Mouse (Mus musculus): ENCODE measurements at regions not wholly inside any gene's neighbourhood (a gene's known extent, or its start where the extent isn't known, plus 50 kb on each side); places are given as distances from the start of the nearest gene placed in this dataset.
A peak's percentile ranks its signal among the peaks of the same experiment; 100 is the strongest.

GRCm38 (mm10) chr12:26680568-26680947 is 211.6 kb downstream of the Cmpk2 start:
- H3K27ac ChIP-seq (replicated peaks; ENCODE audit: low read depth, low read length) = no peak overlapping the region
- ATAC-seq (ENCODE audit: insufficient number of reproducible peaks, low FRiP score, low TSS enrichment, low read depth) = no peak
- no peak overlapping the region for H3K9ac ChIP-seq (ENCODE audit: low read length)
- no peak overlapping the region for H3K4me2 ChIP-seq (ENCODE audit: low read depth, severe bottlenecking)
- no peaks in the 10 kb centered on the region for H3K4me1 ChIP-seq (ENCODE audit: control insufficient read depth, insufficient read depth, low read length)
- no peaks in the 10 kb centered on the region for H3K9me3 ChIP-seq (ENCODE audit: control insufficient read depth, low read length)
- no peak overlapping the region for H3K4me3 ChIP-seq (ENCODE audit: low read depth, low read length)
- no peaks in the 10 kb centered on the region for H3K36me3 ChIP-seq (ENCODE audit: control insufficient read depth, insufficient read depth, low read length)
- H3K27me3 ChIP-seq (ENCODE audit: control insufficient read depth, insufficient read depth, low read length) = no peaks in the 10 kb centered on the region
- 86% methylated on average over 3 of the region's 3 CpGs for WGBS
- no peak for DNase-seq (ENCODE audit: low spot score)

GRCm38 (mm10) chr12:26679887-26680567 is 211.0 kb downstream of the Cmpk2 start:
- 70% methylated on average over 9 of the region's 9 CpGs for WGBS
- Histone ChIP-seq H3K36me3 (ENCODE audit: control insufficient read depth, insufficient read depth, low read length) (no peaks in the 10 kb centered on the region), H3K4me1 (ENCODE audit: control insufficient read depth, insufficient read depth, low read length) (no peaks in the 10 kb centered on the region), H3K27ac (replicated peaks; ENCODE audit: low read depth, low read length) (no peak overlapping the region), H3K9me3 (ENCODE audit: control insufficient read depth, low read length) (no peaks in the 10 kb centered on the region), H3K4me3 (ENCODE audit: low read depth, low read length) (no peak overlapping the region), H3K4me2 (ENCODE audit: low read depth, severe bottlenecking) (no peak overlapping the region), H3K9ac (ENCODE audit: low read length) (no peak overlapping the region), H3K27me3 (ENCODE audit: control insufficient read depth, insufficient read depth, low read length) (no peaks in the 10 kb centered on the region)
- ATAC-seq (ENCODE audit: insufficient number of reproducible peaks, low FRiP score, low TSS enrichment, low read depth) (no peak), DNase-seq (ENCODE audit: low spot score) (no peak)

- Histone ChIP-seq H3K9me3 (ENCODE audit: control insufficient read depth, low read length) (no peaks in the 10 kb centered on the region), H3K9ac (ENCODE audit: low read length) (no peak overlapping the region), H3K4me1 (ENCODE audit: control insufficient read depth, insufficient read depth, low read length) (no peaks in the 10 kb centered on the region), H3K4me2 (ENCODE audit: low read depth, severe bottlenecking) (no peak overlapping the region), H3K4me3 (ENCODE audit: low read depth, low read length) (no peak overlapping the region), H3K27ac (replicated peaks; ENCODE audit: low read depth, low read length) (no peak overlapping the region), H3K36me3 (ENCODE audit: control insufficient read depth, insufficient read depth, low read length) (no peaks in the 10 kb centered on the region), H3K27me3 (ENCODE audit: control insufficient read depth, insufficient read depth, low read length) (no peaks in the 10 kb centered on the region)
- WGBS = 87% methylated on average over 4 of the region's 4 CpGs
- no peak for ATAC-seq (ENCODE audit: insufficient number of reproducible peaks, low FRiP score, low TSS enrichment, low read depth)
- DNase-seq (ENCODE audit: low spot score) = no peak
Measured at GRCm38 (mm10) chr12:26665466-26665865, 196.5 kb downstream of the Cmpk2 start.

- H3K4me2 ChIP-seq (ENCODE audit: low read depth, severe bottlenecking) = no peak overlapping the region
- DNase-seq (ENCODE audit: low spot score) = peak; percentile 31
- no peaks in the 10 kb centered on the region for H3K36me3 ChIP-seq (ENCODE audit: control insufficient read depth, insufficient read depth, low read length)
- no peaks in the 10 kb centered on the region for H3K4me1 ChIP-seq (ENCODE audit: control insufficient read depth, insufficient read depth, low read length)
- H3K9ac ChIP-seq (ENCODE audit: low read length) = no peak overlapping the region
- no peaks in the 10 kb centered on the region for H3K9me3 ChIP-seq (ENCODE audit: control insufficient read depth, low read length)
- no peak overlapping the region for H3K4me3 ChIP-seq (ENCODE audit: low read depth, low read length)
- no peaks in the 10 kb centered on the region for H3K27me3 ChIP-seq (ENCODE audit: control insufficient read depth, insufficient read depth, low read length)
- no peak overlapping the region for H3K27ac ChIP-seq (replicated peaks; ENCODE audit: low read depth, low read length)
- 64% methylated on average over 2 of the region's 2 CpGs for WGBS
- no peak for ATAC-seq (ENCODE audit: insufficient number of reproducible peaks, low FRiP score, low TSS enrichment, low read depth)
Measured at GRCm38 (mm10) chr12:26654251-26654650, 185.2 kb downstream of the Cmpk2 start.

GRCm38 (mm10) chr12:26653781-26654180 is 184.8 kb downstream of the Cmpk2 start:
- WGBS = 21% methylated on average over 6 of the region's 6 CpGs
- no peaks in the 10 kb centered on the region for H3K4me1 ChIP-seq (ENCODE audit: control insufficient read depth, insufficient read depth, low read length)
- no peak overlapping the region for H3K9ac ChIP-seq (ENCODE audit: low read length)
- no peaks in the 10 kb centered on the region for H3K36me3 ChIP-seq (ENCODE audit: control insufficient read depth, insufficient read depth, low read length)
- H3K27me3 ChIP-seq (ENCODE audit: control insufficient read depth, insufficient read depth, low read length) = no peaks in the 10 kb centered on the region
- H3K4me3 ChIP-seq (ENCODE audit: low read depth, low read length) = no peak overlapping the region
- ATAC-seq (ENCODE audit: insufficient number of reproducible peaks, low FRiP score, low TSS enrichment, low read depth) (no peak), DNase-seq (ENCODE audit: low spot score) (peak; percentile 45)
- no peak overlapping the region for H3K4me2 ChIP-seq (ENCODE audit: low read depth, severe bottlenecking)
- H3K27ac ChIP-seq (replicated peaks; ENCODE audit: low read depth, low read length) = no peak overlapping the region
- H3K9me3 ChIP-seq (ENCODE audit: control insufficient read depth, low read length) = no peaks in the 10 kb centered on the region

GRCm38 (mm10) chr12:26646141-26646540 is 177.1 kb downstream of the Cmpk2 start:
- no peak overlapping the region for H3K9ac ChIP-seq (ENCODE audit: low read length)
- no peaks in the 10 kb centered on the region for H3K27me3 ChIP-seq (ENCODE audit: control insufficient read depth, insufficient read depth, low read length)
- H3K4me3 ChIP-seq (ENCODE audit: low read depth, low read length) = no peak overlapping the region
- DNase-seq (ENCODE audit: low spot score) (no peak), ATAC-seq (ENCODE audit: insufficient number of reproducible peaks, low FRiP score, low TSS enrichment, low read depth) (no peak)
- no peaks in the 10 kb centered on the region for H3K9me3 ChIP-seq (ENCODE audit: control insufficient read depth, low read length)
- H3K27ac ChIP-seq (replicated peaks; ENCODE audit: low read depth, low read length) = no peak overlapping the region
- no peaks in the 10 kb centered on the region for H3K36me3 ChIP-seq (ENCODE audit: control insufficient read depth, insufficient read depth, low read length)
- no peaks in the 10 kb centered on the region for H3K4me1 ChIP-seq (ENCODE audit: control insufficient read depth, insufficient read depth, low read length)
- H3K4me2 ChIP-seq (ENCODE audit: low read depth, severe bottlenecking) = no peak overlapping the region

GRCm38 (mm10) chr12:26635665-26636241 is 166.7 kb downstream of the Cmpk2 start:
- ATAC-seq (ENCODE audit: insufficient number of reproducible peaks, low FRiP score, low TSS enrichment, low read depth) = no peak
- Histone ChIP-seq H3K4me3 (ENCODE audit: low read depth, low read length) (no peak overlapping the region), H3K9ac (ENCODE audit: low read length) (no peak overlapping the region), H3K27ac (replicated peaks; ENCODE audit: low read depth, low read length) (no peak overlapping the region), H3K9me3 (ENCODE audit: control insufficient read depth, low read length) (no peaks in the 10 kb centered on the region), H3K36me3 (ENCODE audit: control insufficient read depth, insufficient read depth, low read length) (no peaks in the 10 kb centered on the region), H3K4me2 (ENCODE audit: low read depth, severe bottlenecking) (no peak overlapping the region), H3K4me1 (ENCODE audit: control insufficient read depth, insufficient read depth, low read length) (peaks cover 5% of the 10 kb centered on the region; the same call in 1 of the 2 replicates), H3K27me3 (ENCODE audit: control insufficient read depth, insufficient read depth, low read length) (no peaks in the 10 kb centered on the region)
- WGBS = 45% methylated on average over 4 of the region's 4 CpGs
- peak; percentile 36 for DNase-seq (ENCODE audit: low spot score)

GRCm38 (mm10) chr12:26635253-26635652 is 166.2 kb downstream of the Cmpk2 start:
- Histone ChIP-seq H3K27ac (replicated peaks; ENCODE audit: low read depth, low read length) (no peak overlapping the region), H3K36me3 (ENCODE audit: control insufficient read depth, insufficient read depth, low read length) (no peaks in the 10 kb centered on the region), H3K27me3 (ENCODE audit: control insufficient read depth, insufficient read depth, low read length) (no peaks in the 10 kb centered on the region), H3K4me1 (ENCODE audit: control insufficient read depth, insufficient read depth, low read length) (peaks cover 5% of the 10 kb centered on the region; the same call in 1 of the 2 replicates), H3K4me3 (ENCODE audit: low read depth, low read length) (no peak overlapping the region), H3K9ac (ENCODE audit: low read length) (no peak overlapping the region), H3K9me3 (ENCODE audit: control insufficient read depth, low read length) (no peaks in the 10 kb centered on the region), H3K4me2 (ENCODE audit: low read depth, severe bottlenecking) (no peak overlapping the region)
- 45% methylated on average over 3 of the region's 3 CpGs for WGBS
- ATAC-seq (ENCODE audit: insufficient number of reproducible peaks, low FRiP score, low TSS enrichment, low read depth) (no peak), DNase-seq (ENCODE audit: low spot score) (no peak)

- H3K9me3 ChIP-seq (ENCODE audit: control insufficient read depth, low read length) = no peaks in the 10 kb centered on the region
- H3K4me1 ChIP-seq (ENCODE audit: control insufficient read depth, insufficient read depth, low read length) = peaks cover 5% of the 10 kb centered on the region; the same call in 1 of the 2 replicates
- DNase-seq (ENCODE audit: low spot score) (peak; percentile 54), ATAC-seq (ENCODE audit: insufficient number of reproducible peaks, low FRiP score, low TSS enrichment, low read depth) (peak; percentile 79; the same call in 1 of the 2 replicates)
- H3K4me3 ChIP-seq (ENCODE audit: low read depth, low read length) = no peak overlapping the region
- H3K27ac ChIP-seq (replicated peaks; ENCODE audit: low read depth, low read length) = no peak overlapping the region; the same call in 1 of the 2 replicates
- H3K9ac ChIP-seq (ENCODE audit: low read length) = no peak overlapping the region
- no peaks in the 10 kb centered on the region for H3K36me3 ChIP-seq (ENCODE audit: control insufficient read depth, insufficient read depth, low read length)
- 21% methylated on average over 1 of the region's 1 CpGs for whole genome bisulfite sequencing
- no peaks in the 10 kb centered on the region for H3K27me3 ChIP-seq (ENCODE audit: control insufficient read depth, insufficient read depth, low read length)
- 0 out of 2 replicates have a peak overlapping the region, but pooled peaks have one; percentile 2 for H3K4me2 ChIP-seq (ENCODE audit: low read depth, severe bottlenecking)
Measured at GRCm38 (mm10) chr12:26631795-26632122, 162.8 kb downstream of the Cmpk2 start.

Data from limb, embryonic 11.5 days (tissue).